Mouse (Mus musculus): ENCODE measurements around the gene Olfr1028. TPM values are rescaled to one million over a fixed set of nuclear protein-coding genes. Genes with fewer than 3 reads are reported as not detected.

The Olfr1028 gene
- polyA plus RNA-seq (2012; ENCODE audit: low replicate concordance) = not detected in 2 replicates

DNA sequence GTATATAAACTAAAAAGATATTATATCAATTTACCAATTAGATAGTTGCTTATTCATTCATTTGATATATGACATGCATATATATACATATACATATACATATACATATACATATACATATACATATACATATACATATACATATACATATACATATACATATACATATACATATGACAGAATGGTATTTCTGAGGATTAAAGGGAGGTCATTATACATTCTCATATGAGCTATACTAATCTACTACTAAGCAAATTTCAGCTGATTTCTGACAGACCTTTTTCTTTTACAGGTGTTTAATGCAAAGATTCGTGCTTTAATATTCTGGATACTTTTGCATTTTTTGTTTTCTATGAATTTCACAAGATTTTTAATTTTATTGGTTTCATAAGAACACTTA, at the start of gene Olfr1028:
Gene Olfr1028 (plus strand): TSS at position 301 of the 400 bp plus-strand sequence.

GRCm38 (mm10) chr2:85904952-85905351, 45.3 kb upstream of the Olfr1028 start, which contains the start of gene Olfr1024:
Olfr1024 (minus strand) TSS chr2:85905052.

GRCm38 (mm10) chr2:85914893-85915292, 35.3 kb upstream of the Olfr1028 start, which contains the start of gene Olfr1025-ps1:
Olfr1025-ps1 (plus strand) TSS chr2:85915193.

GRCm38 (mm10) chr2:85921258-85921657, 29.0 kb upstream of the Olfr1028 start, which contains the start of gene Olfr1026:
Olfr1026 (plus strand) TSS chr2:85921558.

GRCm38 (mm10) chr2:85973595-85973994, 23.4 kb downstream of the Olfr1028 start, which contains the start of gene Olfr1029:
Olfr1029 (plus strand) TSS chr2:85973895.

GRCm38 (mm10) chr2:85978976-85979375, 28.7 kb downstream of the Olfr1028 start, which contains the start of gene Olfr1030:
Olfr1030 (plus strand) TSS chr2:85979276.

DNA sequence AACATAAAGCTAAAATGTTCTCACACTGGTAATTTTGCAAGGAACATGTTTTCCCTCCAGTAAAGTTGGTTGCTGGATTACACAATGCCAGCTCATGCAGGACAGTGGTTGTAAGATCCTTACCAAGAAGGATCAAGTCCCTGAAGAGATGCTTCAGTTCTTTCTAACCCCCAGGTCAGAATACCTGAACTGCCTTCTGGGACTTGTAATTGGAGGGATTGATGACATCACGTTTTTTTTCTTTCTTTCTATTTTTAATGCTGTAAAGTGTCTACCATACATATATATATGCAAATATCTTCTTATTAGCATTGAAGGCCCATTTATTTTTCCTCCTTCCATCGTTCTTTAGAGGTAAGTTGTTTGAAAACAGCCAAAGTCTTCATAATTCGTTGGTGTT, 39.8 kb downstream of the Olfr1028 start, which contains the start of gene Olfr1031:
Gene Olfr1031 (plus strand): TSS at position 301 of the 400 bp plus-strand sequence.

Other genes starting within 250 kb of the Olfr1028 start
- gene Olfr1009, start 235.0 kb upstream of the Olfr1028 start, polyA plus RNA-seq (2012; ENCODE audit: low replicate concordance) = not detected in 2 replicates
- not detected in 2 replicates for gene Olfr1012, start 187.7 kb upstream of the Olfr1028 start, polyA plus RNA-seq (2012; ENCODE audit: low replicate concordance)
- not detected in 2 replicates for gene Olfr1013, start 183.3 kb upstream of the Olfr1028 start, polyA plus RNA-seq (2012; ENCODE audit: low replicate concordance)
- not detected in 2 replicates for gene Olfr1014, start 177.7 kb upstream of the Olfr1028 start, polyA plus RNA-seq (2012; ENCODE audit: low replicate concordance)
- gene Olfr1015, start 168.4 kb upstream of the Olfr1028 start, polyA plus RNA-seq (2012; ENCODE audit: low replicate concordance) = not detected in 2 replicates
- not detected in 2 replicates for gene Olfr1016, start 147.9 kb upstream of the Olfr1028 start, polyA plus RNA-seq (2012; ENCODE audit: low replicate concordance)
- not detected in 2 replicates for gene Olfr1018, start 132.0 kb upstream of the Olfr1028 start, polyA plus RNA-seq (2012; ENCODE audit: low replicate concordance)
- not detected in 2 replicates for gene Olfr1019, start 105.0 kb upstream of the Olfr1028 start, polyA plus RNA-seq (2012; ENCODE audit: low replicate concordance)
- gene Olfr1020, start 103.4 kb upstream of the Olfr1028 start, polyA plus RNA-seq (2012; ENCODE audit: low replicate concordance) = not detected in 2 replicates
- not detected in 2 replicates for gene Olfr1022, start 81.8 kb upstream of the Olfr1028 start, polyA plus RNA-seq (2012; ENCODE audit: low replicate concordance)
- not detected in 2 replicates for gene Olfr1023, start 64.8 kb upstream of the Olfr1028 start, polyA plus RNA-seq (2012; ENCODE audit: low replicate concordance)
- not detected in 2 replicates for gene Olfr1024, start 45.4 kb upstream of the Olfr1028 start, polyA plus RNA-seq (2012; ENCODE audit: low replicate concordance)
- gene Olfr1025-ps1, start 35.2 kb upstream of the Olfr1028 start, polyA plus RNA-seq (2012; ENCODE audit: low replicate concordance) = not detected in 2 replicates
- not detected in 2 replicates for gene Olfr1026, start 28.9 kb upstream of the Olfr1028 start, polyA plus RNA-seq (2012; ENCODE audit: low replicate concordance)
- not detected in 2 replicates for gene Olfr1029, start 23.5 kb downstream of the Olfr1028 start, polyA plus RNA-seq (2012; ENCODE audit: low replicate concordance)
- not detected in 2 replicates for gene Olfr1030, start 28.8 kb downstream of the Olfr1028 start, polyA plus RNA-seq (2012; ENCODE audit: low replicate concordance)
- gene Olfr1031, start 39.9 kb downstream of the Olfr1028 start, polyA plus RNA-seq (2012; ENCODE audit: low replicate concordance) = not detected in 2 replicates
- gene Olfr1032, start 55.1 kb downstream of the Olfr1028 start, polyA plus RNA-seq (2012; ENCODE audit: low replicate concordance) = not detected in 2 replicates
- gene Olfr1033, start 70.2 kb downstream of the Olfr1028 start, polyA plus RNA-seq (2012; ENCODE audit: low replicate concordance) = not detected in 2 replicates
- not detected in 2 replicates for gene Olfr1034, start 95.4 kb downstream of the Olfr1028 start, polyA plus RNA-seq (2012; ENCODE audit: low replicate concordance)
- gene Olfr1036, start 123.6 kb downstream of the Olfr1028 start, polyA plus RNA-seq (2012; ENCODE audit: low replicate concordance) = not detected in 2 replicates
- not detected in 2 replicates for gene Olfr1037, start 136.9 kb downstream of the Olfr1028 start, polyA plus RNA-seq (2012; ENCODE audit: low replicate concordance)
- gene Olfr1039, start 185.5 kb downstream of the Olfr1028 start, polyA plus RNA-seq (2012; ENCODE audit: low replicate concordance) = not detected in 2 replicates
- not detected in 2 replicates for gene Olfr1040, start 196.3 kb downstream of the Olfr1028 start, polyA plus RNA-seq (2012; ENCODE audit: low replicate concordance)
- not detected in 2 replicates for gene Olfr1042, start 211.4 kb downstream of the Olfr1028 start, polyA plus RNA-seq (2012; ENCODE audit: low replicate concordance)
- gene Olfr1043, start 217.1 kb downstream of the Olfr1028 start, polyA plus RNA-seq (2012; ENCODE audit: low replicate concordance) = not detected in 2 replicates
- 0.09 TPM in 1 of 2 replicates, not detected in the other for gene Olfr1044, start 227.4 kb downstream of the Olfr1028 start, polyA plus RNA-seq (2012; ENCODE audit: low replicate concordance)
- not detected in 2 replicates for gene Olfr52, start 235.2 kb downstream of the Olfr1028 start, polyA plus RNA-seq (2012; ENCODE audit: low replicate concordance)

Measured in hematopoietic multipotent progenitor cell, adult 10-12 weeks (in vitro differentiated cells).